Mouse (Mus musculus) cortical plate, adult 2 months (tissue): ENCODE data around the gene Rasip1.

Source experiments
- CTCF ChIP-seq: fragments of 200-500 bp; IDR thresholded peaks from 2 replicates; pipeline ENCODE4 v1.5.1; 2011; ENCODE audit warnings: mild to moderate bottlenecking, control low read depth, low read length; ENCODE audit not compliant: insufficient read depth; ENCODE audit errors: extremely low read depth
- POLR2A ChIP-seq: fragments of 200-500 bp; IDR thresholded peaks from 2 replicates; pipeline ENCODE4 v1.6.1; 2011; ENCODE audit warnings: mild to moderate bottlenecking, low read length, control low read depth; ENCODE audit not compliant: insufficient read depth; ENCODE audit errors: extremely low read depth

- no peak for TF ChIP-seq POLR2A
- no peak for TF ChIP-seq CTCF
Observed at GRCm38 (mm10) chr7:45645591-45645971, 18.3 kb downstream of the Rasip1 start.
